Mouse (Mus musculus) embryonic facial prominence, embryonic 13.5 days (tissue): Measurements from ENCODE around the gene Eepd1. TPM values are rescaled to one million over a fixed set of nuclear protein-coding genes. Genes with fewer than 3 reads are reported as not detected.

ENCODE experiments used
- ATAC-seq: fragments of 200-750 bp; cut with Nextera tagmentation; 2 replicates; pipeline ENCODE4 v1.8.0; 2017; ENCODE audit warnings: low read depth; ENCODE audit not compliant: insufficient number of reproducible peaks, insufficient read depth, low FRiP score, low TSS enrichment
- H3K27ac ChIP-seq: fragments of 300-500 bp; sonication (generic); 2 replicates; pipeline ENCODE4 v1.5.1; 2015; ENCODE audit warnings: moderate library complexity, mild to moderate bottlenecking, inconsistent platforms
- H3K27me3 ChIP-seq: fragments of 300-500 bp; sonication (generic); 2 replicates; pipeline ENCODE4 v1.6.1; 2015; ENCODE audit warnings: mild to moderate bottlenecking, inconsistent platforms
- H3K36me3 ChIP-seq: fragments of 300-500 bp; sonication (generic); 2 replicates; pipeline ENCODE4 v1.6.1; 2015; ENCODE audit warnings: mild to moderate bottlenecking, inconsistent platforms
- H3K4me1 ChIP-seq: fragments of 300-500 bp; sonication (generic); 2 replicates; pipeline ENCODE4 v1.6.1; 2015; ENCODE audit warnings: inconsistent platforms
- H3K4me2 ChIP-seq: fragments of 300-500 bp; sonication (generic); 2 replicates; pipeline ENCODE4 v1.6.1; 2015; ENCODE audit warnings: moderate library complexity, mild to moderate bottlenecking, inconsistent platforms
- H3K4me3 ChIP-seq: fragments of 300-500 bp; sonication (generic); 2 replicates; pipeline ENCODE4 v1.5.1; 2015; ENCODE audit warnings: mild to moderate bottlenecking, inconsistent platforms
- H3K9ac ChIP-seq: fragments of 300-500 bp; sonication (generic); 2 replicates; pipeline ENCODE4 v1.6.1; 2015; ENCODE audit warnings: mild to moderate bottlenecking, inconsistent platforms
- H3K9me3 ChIP-seq: fragments of 300-500 bp; sonication (generic); 2 replicates; pipeline ENCODE4 v1.6.1; 2016; ENCODE audit warnings: inconsistent platforms
- WGBS: fragments of 180-500 bp; shearing (Covaris S2); methylation state at CpG from one replicate; pipeline ENCODE4 v1.1.7; 2015; ENCODE audit warnings: mixed read lengths; 5-methylcytosine and 5-hydroxymethylcytosine counted together
- polyA plus RNA-seq: library from polyadenylated mRNA; unstranded; fragments of >200 nt; fragmentation: Nextera tagmentation; extraction: Ambion mirVana; gene quantifications from 2 replicates; pipeline ENCODE4 v1.2.1, GENCODE M21; 2015

Gene Eepd1
- polyA plus RNA-seq, 1 experiment from 2014 or later, result 17.8 TPM

DNA sequence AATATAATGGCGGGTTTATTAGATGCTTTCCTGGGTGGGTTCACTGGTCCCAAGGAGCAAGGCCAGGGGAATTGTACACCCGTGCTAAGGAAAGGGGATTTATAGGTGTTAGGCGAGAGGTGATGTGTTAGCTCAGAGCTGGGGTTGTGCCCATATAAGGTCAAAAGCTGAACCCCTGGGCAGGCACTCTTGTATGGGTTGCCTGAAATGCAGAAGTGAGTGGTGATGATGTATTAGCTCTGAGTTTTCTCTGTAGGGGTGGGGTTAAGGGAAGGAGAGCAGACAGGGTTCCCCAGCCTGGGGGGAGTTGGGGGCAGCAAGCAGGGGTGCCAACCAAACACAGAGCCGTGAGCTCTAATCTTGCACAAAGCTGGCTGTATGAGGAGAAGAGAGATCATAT, 60.0 kb downstream of the Eepd1 start:
- H3K4me3 ChIP-seq, result no peak overlapping the region
- no peak overlapping the region for H3K9ac ChIP-seq
- H3K4me1 ChIP-seq, result peaks cover 18% of the 10 kb centered on the region
- WGBS, result 79% methylated on average over 4 of the region's 4 CpGs
- H3K27me3 ChIP-seq, result no peaks in the 10 kb centered on the region
- H3K27ac ChIP-seq, result no peak overlapping the region
- H3K9me3 ChIP-seq, result no peaks in the 10 kb centered on the region
- no peaks in the 10 kb centered on the region for H3K36me3 ChIP-seq
- H3K4me2 ChIP-seq, result no peak overlapping the region
- ATAC-seq, result no peak

DNA sequence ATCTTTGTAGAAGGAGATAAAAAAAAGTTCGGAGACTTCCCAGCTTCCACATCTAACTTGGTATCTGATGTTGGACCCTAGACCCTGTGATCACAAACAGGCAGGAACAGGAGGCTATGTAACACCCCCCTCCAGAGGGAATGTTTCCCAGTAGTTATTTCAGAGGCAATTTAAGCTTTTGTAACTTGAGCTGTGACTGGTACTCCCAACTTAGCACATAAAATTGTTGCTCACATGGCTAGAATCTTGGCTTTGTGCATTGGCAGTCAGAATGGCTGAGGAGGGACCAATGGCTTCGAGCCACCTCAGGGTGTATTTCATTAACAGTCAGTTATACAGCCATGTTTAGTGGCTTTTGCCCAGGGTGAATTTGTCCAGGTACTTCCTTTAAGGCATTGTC, 63.9 kb downstream of the Eepd1 start:
- H3K9me3 ChIP-seq, result no peaks in the 10 kb centered on the region
- no peak overlapping the region for H3K4me3 ChIP-seq
- H3K27me3 ChIP-seq, result no peaks in the 10 kb centered on the region
- no peak overlapping the region for H3K4me2 ChIP-seq
- H3K9ac ChIP-seq, result no peak overlapping the region
- 63% methylated on average over 2 of the region's 2 CpGs for WGBS
- no peaks in the 10 kb centered on the region for H3K36me3 ChIP-seq
- ATAC-seq, result no peak
- H3K4me1 ChIP-seq, result peaks cover 21% of the 10 kb centered on the region
- H3K27ac ChIP-seq, result no peak overlapping the region

DNA sequence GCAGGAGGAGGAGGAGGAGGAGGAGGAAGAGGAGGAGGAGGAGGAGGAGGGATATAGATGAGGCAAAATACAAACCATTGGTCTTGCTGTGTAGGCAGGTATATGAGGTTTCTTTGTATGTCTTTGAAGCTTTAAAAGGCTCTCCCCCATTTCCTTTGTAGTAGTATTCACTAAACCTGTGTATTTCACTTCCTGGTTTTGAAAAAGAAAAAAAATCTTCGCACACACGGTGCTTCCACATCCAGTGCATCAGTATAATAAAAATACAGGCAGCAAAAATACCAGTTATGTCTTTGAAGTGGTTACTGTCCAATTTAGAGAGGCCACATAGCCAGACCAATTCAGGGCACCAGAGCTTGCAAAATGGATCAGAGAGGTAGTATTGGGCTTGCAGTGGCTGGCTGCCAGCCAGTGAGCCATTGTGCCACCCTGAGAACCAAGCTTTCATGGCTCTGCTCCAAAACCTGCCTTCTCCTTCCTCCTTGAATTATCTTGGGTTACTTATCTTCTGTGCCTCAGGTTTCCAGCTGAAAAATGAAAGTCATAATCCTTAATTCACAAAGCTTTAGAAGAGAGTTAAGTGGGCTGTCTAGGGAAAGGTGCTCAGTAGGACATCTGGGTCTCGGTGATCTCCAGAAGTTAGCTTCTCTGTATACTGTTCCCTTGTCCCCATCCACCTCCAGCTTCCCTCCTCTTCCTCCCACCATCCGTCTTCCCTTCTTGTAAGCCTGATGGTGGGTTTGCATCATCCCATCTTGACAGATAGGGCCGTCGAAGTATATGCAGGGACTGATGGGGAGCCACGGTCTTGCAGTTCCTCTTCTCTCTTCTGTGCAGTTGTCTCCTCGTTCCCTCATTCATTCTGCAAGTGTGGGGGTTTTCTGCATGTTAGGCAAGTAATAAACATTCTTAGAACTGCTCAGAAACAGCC, 68.0 kb downstream of the Eepd1 start:
- no peak for ATAC-seq
- H3K27ac ChIP-seq, result no peak overlapping the region
- no peaks in the 10 kb centered on the region for H3K36me3 ChIP-seq
- no peak overlapping the region for H3K9ac ChIP-seq
- WGBS, result 79% methylated on average over 8 of the region's 8 CpGs
- peaks cover 18% of the 10 kb centered on the region for H3K4me1 ChIP-seq
- no peaks in the 10 kb centered on the region for H3K27me3 ChIP-seq
- H3K4me2 ChIP-seq, result no peak overlapping the region
- no peaks in the 10 kb centered on the region for H3K9me3 ChIP-seq
- H3K4me3 ChIP-seq, result no peak overlapping the region

DNA sequence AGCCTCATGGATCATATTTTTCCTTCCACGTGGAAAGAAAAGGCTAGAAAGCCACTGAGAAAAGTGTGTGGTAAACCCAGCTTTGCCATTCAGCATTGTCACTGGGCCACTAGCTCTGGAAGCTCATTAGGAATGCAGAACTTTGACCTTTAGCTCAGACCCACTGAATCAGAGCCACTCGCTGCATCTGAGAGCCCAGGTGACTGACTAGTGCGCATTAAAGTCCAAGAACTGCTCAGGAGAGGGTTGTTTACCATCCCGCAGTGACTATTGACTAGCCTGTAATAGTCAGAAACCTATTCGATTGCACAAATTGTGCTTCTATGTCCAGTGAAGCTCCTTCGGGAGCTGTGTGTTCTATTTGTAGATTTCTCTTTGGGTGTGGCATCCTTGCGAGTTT, 68.8 kb downstream of the Eepd1 start:
- H3K9ac ChIP-seq, result no peak overlapping the region
- no peak overlapping the region for H3K4me2 ChIP-seq
- H3K4me1 ChIP-seq, result peaks cover 11% of the 10 kb centered on the region
- no peak overlapping the region for H3K4me3 ChIP-seq
- no peaks in the 10 kb centered on the region for H3K27me3 ChIP-seq
- no peaks in the 10 kb centered on the region for H3K9me3 ChIP-seq
- no peaks in the 10 kb centered on the region for H3K36me3 ChIP-seq
- no peak for ATAC-seq
- H3K27ac ChIP-seq, result no peak overlapping the region
- 90% methylated on average over 7 of the region's 7 CpGs for WGBS

DNA sequence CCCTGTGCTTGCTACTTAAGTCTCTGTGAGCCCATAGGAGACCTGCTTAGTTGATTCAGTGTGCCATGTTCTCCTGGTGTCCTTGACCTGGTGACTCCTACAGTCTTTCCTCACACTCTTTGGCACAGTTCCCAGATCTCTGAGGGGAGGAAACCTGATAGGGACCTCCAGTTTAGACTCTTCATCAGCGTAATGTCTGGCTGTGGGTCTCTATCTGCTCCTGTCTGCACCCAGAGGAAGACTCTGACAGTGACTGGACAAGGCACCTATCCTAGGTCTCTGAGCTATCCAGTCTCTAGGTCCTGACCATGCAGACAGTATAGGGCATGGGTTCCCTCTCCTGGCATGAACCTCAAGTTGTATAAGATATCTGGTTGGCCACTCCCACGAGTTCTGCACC, 71.2 kb downstream of the Eepd1 start:
- Histone ChIP-seq H3K9ac (no peak overlapping the region), H3K4me2 (no peak overlapping the region), H3K4me3 (no peak overlapping the region), H3K27me3 (no peaks in the 10 kb centered on the region), H3K9me3 (no peaks in the 10 kb centered on the region), H3K36me3 (no peaks in the 10 kb centered on the region), H3K4me1 (peaks cover 10% of the 10 kb centered on the region; the same call in 1 of the 2 replicates), H3K27ac (no peak overlapping the region)
- no peak for ATAC-seq
- 67% methylated on average over 2 of the region's 2 CpGs for WGBS

DNA sequence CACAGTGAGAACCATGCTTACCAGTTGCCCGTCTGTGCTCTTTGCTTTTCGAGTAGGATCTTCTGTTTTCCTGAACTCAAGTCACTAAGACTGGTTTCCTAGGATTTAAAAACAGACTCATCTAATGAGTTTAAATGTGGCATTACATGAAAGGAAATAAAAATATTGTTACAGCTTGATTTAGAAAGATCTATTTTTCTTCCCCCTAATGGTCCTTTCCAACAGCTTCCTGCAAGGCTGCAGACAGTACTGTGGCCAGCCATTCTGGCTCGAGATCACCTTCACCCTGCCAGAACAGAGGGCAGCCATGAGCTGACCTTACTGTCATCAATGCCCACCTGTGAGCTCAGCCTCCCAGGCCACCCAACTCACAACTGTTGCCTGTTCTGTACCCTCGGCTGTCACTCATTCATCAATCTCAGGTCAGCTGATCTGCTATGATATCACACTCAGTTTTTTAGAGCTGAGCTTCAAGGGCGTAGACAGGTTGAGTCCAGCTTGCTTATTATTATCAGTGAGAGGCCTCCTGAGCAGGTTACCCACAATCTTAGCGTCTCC, 73.0 kb downstream of the Eepd1 start:
- H3K27ac ChIP-seq, result no peak overlapping the region
- no peak overlapping the region for H3K9ac ChIP-seq
- no peaks in the 10 kb centered on the region for H3K27me3 ChIP-seq
- peaks cover 8% of the 10 kb centered on the region; the same call in 1 of the 2 replicates for H3K4me1 ChIP-seq
- no peak for ATAC-seq
- H3K9me3 ChIP-seq, result no peaks in the 10 kb centered on the region
- WGBS, result 84% methylated on average over 6 of the region's 6 CpGs
- H3K4me3 ChIP-seq, result no peak overlapping the region
- H3K4me2 ChIP-seq, result no peak overlapping the region
- no peaks in the 10 kb centered on the region for H3K36me3 ChIP-seq

DNA sequence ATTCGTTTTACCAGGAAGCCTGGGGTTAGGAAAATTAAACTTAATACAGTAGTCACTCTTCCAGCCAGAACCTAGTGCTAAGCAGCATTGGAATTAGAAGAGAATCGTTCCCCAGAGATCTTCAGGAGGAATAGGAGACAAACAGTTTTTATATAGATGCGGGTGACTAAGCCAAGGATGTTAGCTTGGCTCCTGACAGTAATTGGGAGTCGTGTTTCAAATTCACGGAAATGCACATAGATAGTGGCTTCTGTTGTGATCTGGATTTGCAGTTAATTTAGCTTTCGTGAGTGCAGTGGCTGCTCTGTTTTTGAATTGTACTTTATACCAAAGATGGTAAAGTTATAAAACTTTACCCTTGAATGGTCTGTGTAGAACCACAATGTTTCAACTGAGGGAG, 73.9 kb downstream of the Eepd1 start:
- H3K27ac ChIP-seq, result no peak overlapping the region
- no peaks in the 10 kb centered on the region for H3K27me3 ChIP-seq
- H3K4me1 ChIP-seq, result peaks cover 7% of the 10 kb centered on the region; the same call in 1 of the 2 replicates
- 49% methylated on average over 6 of the region's 6 CpGs for WGBS
- no peak overlapping the region for H3K4me3 ChIP-seq
- no peak for ATAC-seq
- no peaks in the 10 kb centered on the region for H3K36me3 ChIP-seq
- no peak overlapping the region for H3K9ac ChIP-seq
- H3K9me3 ChIP-seq, result no peaks in the 10 kb centered on the region
- H3K4me2 ChIP-seq, result no peak overlapping the region

DNA sequence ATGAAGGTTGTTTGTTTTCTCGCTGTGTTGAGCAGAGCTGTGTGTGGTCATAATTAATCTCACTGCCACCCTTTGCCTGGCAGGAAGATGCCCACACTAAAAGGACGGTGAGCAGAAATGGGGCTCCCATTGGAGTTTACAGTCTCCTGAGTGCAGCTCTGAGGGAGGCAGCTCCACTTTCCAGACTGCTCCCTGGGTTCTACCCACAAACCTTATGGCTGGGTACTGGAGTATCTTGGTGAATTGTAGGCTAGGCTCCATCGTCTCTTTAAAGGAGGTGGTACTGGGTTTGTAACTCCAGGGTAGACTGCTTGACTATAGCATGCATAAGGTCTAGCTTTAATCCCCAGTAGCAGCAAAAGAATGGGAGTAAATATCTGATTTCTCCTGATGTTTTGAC, 74.7 kb downstream of the Eepd1 start:
- Histone ChIP-seq H3K27me3 (no peaks in the 10 kb centered on the region), H3K4me2 (no peak overlapping the region), H3K4me3 (no peak overlapping the region), H3K36me3 (no peaks in the 10 kb centered on the region), H3K9me3 (no peaks in the 10 kb centered on the region), H3K9ac (no peak overlapping the region), H3K27ac (no peak overlapping the region), H3K4me1 (peaks cover 7% of the 10 kb centered on the region; the same call in 1 of the 2 replicates)
- ATAC-seq, result no peak
- 86% methylated on average over 3 of the region's 3 CpGs for WGBS

DNA sequence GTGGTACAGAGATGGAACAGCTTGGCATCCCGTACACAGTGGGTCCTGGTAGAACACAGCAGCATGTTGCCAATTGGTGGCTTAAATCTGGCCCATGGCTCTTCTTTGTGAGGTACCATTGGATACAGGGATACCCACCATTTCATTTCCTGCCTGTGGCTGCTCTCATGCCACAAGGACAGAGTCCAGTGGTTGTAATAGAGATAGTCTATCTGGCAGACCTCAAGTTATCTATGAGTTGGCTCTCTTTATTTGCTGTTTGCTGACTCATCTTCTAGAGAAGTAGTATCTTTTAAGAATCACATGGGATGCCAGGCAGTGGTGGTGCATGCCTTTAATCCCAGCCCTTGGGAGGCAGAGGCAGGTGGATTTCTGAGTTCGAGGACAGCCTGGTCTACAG, 76.0 kb downstream of the Eepd1 start:
- ATAC-seq, result no peak
- 94% methylated on average over 2 of the region's 2 CpGs for WGBS

DNA sequence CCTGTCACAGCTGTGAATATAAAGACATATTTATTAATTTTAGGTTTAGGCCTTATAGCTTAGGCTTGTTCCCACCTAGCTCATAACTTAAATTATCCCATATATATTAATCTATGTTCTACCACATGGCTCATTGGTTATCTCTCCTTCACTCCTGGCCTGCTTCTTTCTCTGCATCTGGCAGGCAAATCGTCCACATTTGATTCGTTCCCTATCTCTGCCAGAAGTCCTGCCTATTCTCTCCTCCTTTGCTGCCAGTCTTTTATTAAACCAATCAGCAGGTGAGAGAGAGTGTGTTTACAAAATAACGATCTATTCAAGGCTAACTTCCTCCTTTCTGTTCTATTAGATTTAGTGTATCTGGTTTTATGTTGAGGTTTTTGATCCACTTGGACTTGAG, 77.5 kb downstream of the Eepd1 start:
- peaks cover 3% of the 10 kb centered on the region; the same call in 1 of the 2 replicates for H3K4me1 ChIP-seq
- no peak overlapping the region for H3K4me3 ChIP-seq
- H3K27ac ChIP-seq, result no peak overlapping the region
- no peaks in the 10 kb centered on the region for H3K9me3 ChIP-seq
- ATAC-seq, result no peak
- no peaks in the 10 kb centered on the region for H3K27me3 ChIP-seq
- H3K4me2 ChIP-seq, result no peak overlapping the region
- H3K9ac ChIP-seq, result no peak overlapping the region
- WGBS, result 79% methylated on average over 3 of the region's 3 CpGs
- no peaks in the 10 kb centered on the region for H3K36me3 ChIP-seq

More for the DNA sequence above, 76.0 kb downstream of the Eepd1 start:
- H3K9me3 ChIP-seq, result no peaks in the 10 kb centered on the region
- no peaks in the 10 kb centered on the region for H3K27me3 ChIP-seq
- no peak overlapping the region for H3K4me3 ChIP-seq
- no peak overlapping the region for H3K9ac ChIP-seq
- no peak overlapping the region for H3K4me2 ChIP-seq
- H3K36me3 ChIP-seq, result no peaks in the 10 kb centered on the region
- peaks cover 7% of the 10 kb centered on the region; the same call in 1 of the 2 replicates for H3K4me1 ChIP-seq
- H3K27ac ChIP-seq, result no peak overlapping the region

DNA sequence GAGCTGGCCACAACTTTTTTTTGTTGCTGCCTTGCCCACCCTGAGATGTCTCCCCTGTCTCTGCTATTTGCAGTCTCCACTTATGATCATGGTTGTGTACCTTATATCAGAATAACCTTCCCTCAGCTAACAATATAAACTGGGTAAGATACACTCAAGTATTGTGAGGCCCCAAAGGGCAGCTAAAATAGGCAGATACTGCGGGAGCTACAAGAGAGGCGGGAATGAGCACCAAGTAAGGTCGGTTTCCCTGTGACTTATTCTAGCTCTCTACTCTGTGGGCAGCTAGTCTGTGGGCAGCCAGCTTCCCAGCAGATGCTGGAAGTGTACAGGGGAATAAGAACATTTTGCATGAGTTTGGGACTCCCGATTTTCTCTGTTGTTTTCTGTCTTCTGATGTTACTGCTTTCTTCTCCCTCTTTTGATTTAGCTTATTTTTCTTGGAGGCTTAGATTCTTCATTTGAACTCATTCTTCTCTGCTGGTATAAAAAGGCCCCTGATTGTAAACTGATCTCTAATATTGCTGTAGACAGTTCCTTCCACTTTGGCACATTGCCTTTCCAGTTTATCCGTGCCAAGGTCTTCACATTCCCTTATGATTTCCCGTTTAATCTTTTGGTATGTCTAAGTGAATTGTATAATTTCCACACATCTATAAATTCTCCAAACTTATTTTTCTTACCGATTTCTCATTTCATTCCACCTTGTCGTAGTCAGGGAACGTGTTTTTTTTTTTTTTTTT, 78.8 kb downstream of the Eepd1 start:
- Histone ChIP-seq H3K4me2 (no peak overlapping the region), H3K27ac (peak overlapping the region; percentile 2; the same call in 1 of the 2 replicates), H3K27me3 (no peaks in the 10 kb centered on the region), H3K9ac (no peak overlapping the region), H3K9me3 (no peaks in the 10 kb centered on the region), H3K4me1 (peaks cover 2% of the 10 kb centered on the region; the same call in 1 of the 2 replicates), H3K36me3 (no peaks in the 10 kb centered on the region), H3K4me3 (no peak overlapping the region)
- ATAC-seq, result no peak
- 67% methylated on average over 9 of the region's 9 CpGs for WGBS
